Mouse (Mus musculus): Measurements from ENCODE around the gene Atp11a. TPM values are rescaled to one million over a fixed set of nuclear protein-coding genes. Genes with fewer than 3 reads are reported as not detected.

Atp11a gene
- total and polyA plus RNA-seq, 2 experiments from 2014 or later = 10.5 to 36.1 TPM

DNA sequence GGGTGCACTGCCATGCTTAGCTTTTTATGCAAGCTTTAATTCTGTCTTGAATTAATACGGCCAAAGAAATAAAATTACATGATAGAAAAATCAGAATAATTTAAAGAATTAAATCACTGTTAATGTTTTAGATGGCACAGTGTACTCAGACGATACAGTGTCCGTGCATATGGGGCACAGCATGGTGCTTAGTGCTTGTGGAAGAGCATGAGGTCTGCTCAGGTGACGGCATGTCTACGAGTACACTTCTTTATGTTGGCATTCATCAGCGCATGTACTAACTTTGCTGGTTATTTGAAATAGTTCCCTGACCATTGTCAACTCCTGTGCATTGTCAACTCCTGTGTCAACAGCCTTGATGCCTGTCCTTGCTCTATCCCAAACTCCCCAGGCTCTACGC, 12.5 kb downstream of the Atp11a start:
- H3K9me3 ChIP-seq (ENCODE audit: low read length) = no peaks in the 10 kb centered on the region
- H3K9ac ChIP-seq = no peak overlapping the region
- 91% methylated on average over 7 of the region's 7 CpGs for WGBS
- no peak for TF ChIP-seq CTCF (IDR thresholded peaks at IDR 0.05; ENCODE audit: low read depth)
- H3K27me3 ChIP-seq (ENCODE audit: insufficient read depth, low read length) = no peaks in the 10 kb centered on the region
- H3K4me1 ChIP-seq (ENCODE audit: insufficient read depth) = no peaks in the 10 kb centered on the region
- no peak for DNase-seq
- no peak for ATAC-seq
- no peak overlapping the region for H3K4me2 ChIP-seq (ENCODE audit: low read depth)
- no peaks in the 10 kb centered on the region for H3K36me3 ChIP-seq (ENCODE audit: insufficient read depth)
- no peak overlapping the region for H3K4me3 ChIP-seq (ENCODE audit: low read depth, low read length)
- H3K27ac ChIP-seq (ENCODE audit: low read depth, low read length) = no peak overlapping the region

DNA sequence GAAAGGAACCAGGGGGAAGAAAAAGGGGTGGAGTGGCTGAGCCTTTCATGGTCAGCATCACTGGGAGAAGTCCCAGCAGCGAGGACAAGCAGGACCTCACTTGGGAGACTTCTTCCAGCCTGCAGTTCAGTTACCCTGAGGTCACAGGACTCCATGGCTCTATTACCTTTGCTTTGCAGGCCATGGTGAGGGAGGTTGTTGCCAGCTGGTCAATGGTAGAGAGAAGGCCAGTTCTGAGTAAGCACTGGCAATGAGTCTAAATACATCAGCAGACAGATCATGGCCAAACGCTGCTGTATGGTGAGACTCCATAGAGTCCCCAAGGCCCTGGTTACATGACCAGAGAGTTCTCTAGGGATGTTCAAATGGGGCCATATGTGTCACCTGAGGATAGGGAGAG, 15.5 kb downstream of the Atp11a start:
- Histone ChIP-seq H3K9ac (no peak overlapping the region), H3K9me3 (ENCODE audit: low read length) (no peaks in the 10 kb centered on the region), H3K4me1 (ENCODE audit: insufficient read depth) (no peaks in the 10 kb centered on the region), H3K27ac (ENCODE audit: low read depth, low read length) (no peak overlapping the region), H3K4me2 (ENCODE audit: low read depth) (no peak overlapping the region), H3K27me3 (ENCODE audit: insufficient read depth, low read length) (no peaks in the 10 kb centered on the region), H3K36me3 (ENCODE audit: insufficient read depth) (no peaks in the 10 kb centered on the region), H3K4me3 (ENCODE audit: low read depth, low read length) (no peak overlapping the region)
- WGBS = 88% methylated on average over 2 of the region's 2 CpGs
- no peak for ATAC-seq
- DNase-seq = no peak
- no peak for TF ChIP-seq CTCF (IDR thresholded peaks at IDR 0.05; ENCODE audit: low read depth)

DNA sequence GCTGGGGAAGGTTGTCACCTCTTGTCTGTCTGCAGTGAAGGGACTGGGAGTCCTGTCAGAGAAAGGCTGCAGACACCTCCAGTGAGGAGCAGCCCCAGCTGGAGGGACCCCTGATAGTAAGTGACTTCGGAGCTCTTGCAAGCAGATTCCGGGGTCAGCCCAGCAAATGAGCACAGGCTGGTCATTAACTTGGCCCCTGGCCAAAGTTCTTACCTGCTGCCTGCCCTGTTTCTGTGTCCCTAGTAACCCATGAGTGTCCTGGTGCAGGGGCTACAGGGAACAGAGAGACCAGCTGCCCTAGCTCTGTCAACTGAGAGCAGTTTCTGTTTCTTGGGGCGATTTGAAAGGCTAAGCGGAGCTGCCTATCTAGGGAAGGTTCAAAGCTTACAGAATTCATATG, 17.1 kb downstream of the Atp11a start:
- Histone ChIP-seq H3K27me3 (ENCODE audit: insufficient read depth, low read length) (no peaks in the 10 kb centered on the region), H3K36me3 (ENCODE audit: insufficient read depth) (no peaks in the 10 kb centered on the region), H3K4me2 (ENCODE audit: low read depth) (no peak overlapping the region), H3K9ac (no peak overlapping the region), H3K4me3 (ENCODE audit: low read depth, low read length) (no peak overlapping the region), H3K4me1 (ENCODE audit: insufficient read depth) (no peaks in the 10 kb centered on the region), H3K9me3 (ENCODE audit: low read length) (no peaks in the 10 kb centered on the region), H3K27ac (ENCODE audit: low read depth, low read length) (no peak overlapping the region)
- WGBS = 82% methylated on average over 4 of the region's 4 CpGs
- no peak for TF ChIP-seq CTCF (IDR thresholded peaks at IDR 0.05; ENCODE audit: low read depth)
- DNase-seq (no peak), ATAC-seq (no peak)

DNA sequence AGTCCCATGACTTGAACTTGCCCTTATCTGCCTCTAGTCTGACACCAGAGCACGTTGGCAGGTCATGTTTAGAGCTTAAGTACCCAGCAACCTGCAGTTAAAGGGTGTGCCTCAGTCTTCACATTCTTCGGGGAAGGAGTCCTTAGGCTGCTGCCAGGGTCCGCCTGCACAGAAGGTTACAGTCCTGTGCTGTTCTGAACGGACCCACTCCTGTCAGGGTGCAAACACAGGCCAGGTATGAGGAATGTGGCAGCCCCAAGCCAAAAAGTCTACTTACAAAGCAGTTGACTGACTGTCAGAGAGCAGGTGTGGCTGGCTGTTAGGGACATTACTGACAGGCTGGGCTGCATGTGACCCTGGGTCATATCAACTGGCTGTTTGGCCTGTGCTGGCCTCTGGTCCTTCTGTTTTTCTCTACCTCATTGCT, 18.1 kb downstream of the Atp11a start:
- Histone ChIP-seq H3K36me3 (ENCODE audit: insufficient read depth) (no peaks in the 10 kb centered on the region), H3K9me3 (ENCODE audit: low read length) (no peaks in the 10 kb centered on the region), H3K9ac (no peak overlapping the region), H3K4me2 (ENCODE audit: low read depth) (no peak overlapping the region), H3K4me3 (ENCODE audit: low read depth, low read length) (no peak overlapping the region), H3K4me1 (ENCODE audit: insufficient read depth) (no peaks in the 10 kb centered on the region), H3K27ac (ENCODE audit: low read depth, low read length) (no peak overlapping the region), H3K27me3 (ENCODE audit: insufficient read depth, low read length) (no peaks in the 10 kb centered on the region)
- DNase-seq (no peak), ATAC-seq (no peak)
- WGBS = 76% methylated on average over 4 of the region's 4 CpGs
- TF ChIP-seq CTCF (IDR thresholded peaks at IDR 0.05; ENCODE audit: low read depth) = no peak

DNA sequence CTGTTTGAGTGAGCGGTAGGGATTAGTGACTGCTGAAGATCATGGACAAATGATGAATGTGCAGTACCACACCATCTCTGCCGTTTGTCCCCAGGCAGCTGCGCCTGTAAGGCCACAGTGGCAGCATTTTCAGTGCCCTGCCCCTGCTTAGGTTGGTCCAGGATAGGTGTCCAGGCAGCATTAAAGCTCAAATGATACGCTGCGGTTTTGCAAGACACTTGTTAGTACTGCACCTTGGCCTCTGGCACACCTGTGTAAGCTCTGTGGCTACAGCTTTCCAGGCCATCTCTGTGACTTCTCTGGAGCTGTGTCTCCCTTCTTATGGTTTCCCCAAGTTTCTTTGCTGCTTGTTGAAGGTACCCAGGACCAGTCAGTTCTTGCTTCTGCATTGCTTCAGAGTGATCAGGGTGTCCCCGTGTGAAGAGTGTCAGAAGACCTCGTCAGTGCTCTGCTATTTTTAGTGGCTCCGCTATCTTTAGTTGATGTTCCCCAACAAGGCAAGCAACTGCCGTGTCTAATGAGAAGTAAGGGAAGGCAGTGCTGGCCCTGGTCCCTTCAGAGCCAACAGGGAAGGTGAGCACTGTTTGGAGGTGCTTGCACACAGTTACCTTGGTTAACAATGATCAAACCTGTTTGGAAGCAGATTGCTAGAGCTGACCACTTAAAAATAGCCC, 18.6 kb downstream of the Atp11a start:
- Histone ChIP-seq H3K9ac (no peak overlapping the region), H3K4me2 (ENCODE audit: low read depth) (no peak overlapping the region), H3K27me3 (ENCODE audit: insufficient read depth, low read length) (no peaks in the 10 kb centered on the region), H3K4me3 (ENCODE audit: low read depth, low read length) (no peak overlapping the region), H3K9me3 (ENCODE audit: low read length) (no peaks in the 10 kb centered on the region), H3K4me1 (ENCODE audit: insufficient read depth) (no peaks in the 10 kb centered on the region), H3K36me3 (ENCODE audit: insufficient read depth) (no peaks in the 10 kb centered on the region), H3K27ac (ENCODE audit: low read depth, low read length) (no peak overlapping the region)
- no peak for ATAC-seq
- WGBS = 75% methylated on average over 9 of the region's 9 CpGs
- DNase-seq = no peak
- no peak for TF ChIP-seq CTCF (IDR thresholded peaks at IDR 0.05; ENCODE audit: low read depth)

DNA sequence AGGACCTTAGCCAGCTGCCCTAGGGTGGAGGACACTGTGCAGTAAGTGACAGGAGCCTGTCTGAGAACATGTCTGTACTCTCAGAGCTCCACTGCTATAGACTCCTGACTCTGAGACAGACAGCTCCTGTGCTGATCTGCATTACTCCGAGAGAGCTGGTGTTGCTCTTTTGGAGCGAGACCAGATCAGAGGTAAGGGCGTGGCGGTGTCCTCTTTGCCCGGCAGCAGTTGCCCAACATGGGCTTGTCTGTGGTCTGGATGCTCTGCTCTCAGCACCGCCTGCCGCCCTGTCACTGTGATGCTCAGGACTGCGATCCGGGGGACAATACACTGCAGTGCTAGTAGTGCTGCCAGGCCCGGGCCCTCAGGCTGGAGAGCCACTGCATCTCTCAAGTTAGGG, 19.4 kb downstream of the Atp11a start:
- ATAC-seq (no peak), DNase-seq (no peak)
- no peak for TF ChIP-seq CTCF (IDR thresholded peaks at IDR 0.05; ENCODE audit: low read depth)
- no peaks in the 10 kb centered on the region for H3K36me3 ChIP-seq (ENCODE audit: insufficient read depth)
- no peaks in the 10 kb centered on the region for H3K9me3 ChIP-seq (ENCODE audit: low read length)
- no peaks in the 10 kb centered on the region for H3K27me3 ChIP-seq (ENCODE audit: insufficient read depth, low read length)
- H3K4me3 ChIP-seq (ENCODE audit: low read depth, low read length) = no peak overlapping the region
- no peaks in the 10 kb centered on the region for H3K4me1 ChIP-seq (ENCODE audit: insufficient read depth)
- WGBS = 73% methylated on average over 10 of the region's 10 CpGs
- no peak overlapping the region for H3K27ac ChIP-seq (ENCODE audit: low read depth, low read length)
- H3K4me2 ChIP-seq (ENCODE audit: low read depth) = no peak overlapping the region
- H3K9ac ChIP-seq = no peak overlapping the region

DNA sequence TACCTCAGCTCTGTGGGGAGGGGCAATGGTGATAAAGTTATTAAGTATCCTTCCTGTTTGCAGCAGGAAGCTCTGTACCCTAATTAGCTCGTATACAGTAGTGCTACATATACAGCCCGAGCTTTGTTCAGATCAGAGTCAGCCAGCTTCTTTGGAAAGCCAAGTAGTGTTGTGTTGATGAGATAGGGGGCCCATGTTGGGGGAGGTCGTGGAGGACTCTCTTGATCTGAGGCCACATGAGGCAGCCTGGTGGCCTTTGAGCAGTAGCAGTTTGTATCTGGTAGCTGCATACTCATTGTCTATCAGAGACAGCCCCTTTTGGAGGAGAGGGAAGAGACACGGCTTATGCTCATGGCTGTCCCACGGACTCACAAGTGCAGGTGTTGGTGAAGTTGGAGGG, 20.4 kb downstream of the Atp11a start:
- ATAC-seq (no peak), DNase-seq (no peak)
- Histone ChIP-seq H3K9me3 (ENCODE audit: low read length) (no peaks in the 10 kb centered on the region), H3K9ac (no peak overlapping the region), H3K4me1 (ENCODE audit: insufficient read depth) (no peaks in the 10 kb centered on the region), H3K27ac (ENCODE audit: low read depth, low read length) (no peak overlapping the region), H3K4me3 (ENCODE audit: low read depth, low read length) (no peak overlapping the region), H3K36me3 (ENCODE audit: insufficient read depth) (no peaks in the 10 kb centered on the region), H3K27me3 (ENCODE audit: insufficient read depth, low read length) (no peaks in the 10 kb centered on the region), H3K4me2 (ENCODE audit: low read depth) (no peak overlapping the region)
- TF ChIP-seq CTCF (IDR thresholded peaks at IDR 0.05; ENCODE audit: low read depth) = no peak
- 51% methylated on average over 5 of the region's 5 CpGs for WGBS
